Mouse (Mus musculus): Measurements from ENCODE around the gene Gsto1.

- TF ChIP-seq POLR2A (IDR thresholded peaks at IDR 0.05; ENCODE audit: low read depth, low read length) (no peak), CTCF (IDR thresholded peaks at IDR 0.05; ENCODE audit: borderline replicate concordance, insufficient read depth, low read length) (no peak)
Observed at GRCm38 (mm10) chr19:47834614-47835013, 20.2 kb upstream of the Gsto1 start.
